Mouse (Mus musculus): Measurements from ENCODE around the gene Mrtfb.

Mrtfb gene

DNA sequence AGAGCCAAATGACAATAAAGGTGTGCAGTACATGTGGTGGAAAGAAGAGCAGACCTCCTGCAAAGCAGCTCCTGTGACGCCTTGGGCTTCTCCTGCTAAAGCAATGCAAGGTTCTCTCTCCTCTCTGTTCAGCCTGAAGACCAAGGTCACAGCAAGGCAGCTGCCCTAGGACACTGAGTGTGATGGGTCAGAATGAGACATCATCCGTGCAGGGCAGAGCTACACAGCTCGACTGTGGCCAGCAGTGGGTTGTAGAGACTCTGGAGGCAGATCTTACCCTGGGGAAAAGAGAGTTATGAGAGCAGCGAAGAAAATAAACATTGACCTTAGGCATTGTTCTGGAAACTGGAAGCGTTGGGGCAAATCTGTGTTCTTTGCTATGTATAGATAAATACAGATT is 98.2 kb downstream of the Mrtfb start:
- no peak for DNase-seq

DNA sequence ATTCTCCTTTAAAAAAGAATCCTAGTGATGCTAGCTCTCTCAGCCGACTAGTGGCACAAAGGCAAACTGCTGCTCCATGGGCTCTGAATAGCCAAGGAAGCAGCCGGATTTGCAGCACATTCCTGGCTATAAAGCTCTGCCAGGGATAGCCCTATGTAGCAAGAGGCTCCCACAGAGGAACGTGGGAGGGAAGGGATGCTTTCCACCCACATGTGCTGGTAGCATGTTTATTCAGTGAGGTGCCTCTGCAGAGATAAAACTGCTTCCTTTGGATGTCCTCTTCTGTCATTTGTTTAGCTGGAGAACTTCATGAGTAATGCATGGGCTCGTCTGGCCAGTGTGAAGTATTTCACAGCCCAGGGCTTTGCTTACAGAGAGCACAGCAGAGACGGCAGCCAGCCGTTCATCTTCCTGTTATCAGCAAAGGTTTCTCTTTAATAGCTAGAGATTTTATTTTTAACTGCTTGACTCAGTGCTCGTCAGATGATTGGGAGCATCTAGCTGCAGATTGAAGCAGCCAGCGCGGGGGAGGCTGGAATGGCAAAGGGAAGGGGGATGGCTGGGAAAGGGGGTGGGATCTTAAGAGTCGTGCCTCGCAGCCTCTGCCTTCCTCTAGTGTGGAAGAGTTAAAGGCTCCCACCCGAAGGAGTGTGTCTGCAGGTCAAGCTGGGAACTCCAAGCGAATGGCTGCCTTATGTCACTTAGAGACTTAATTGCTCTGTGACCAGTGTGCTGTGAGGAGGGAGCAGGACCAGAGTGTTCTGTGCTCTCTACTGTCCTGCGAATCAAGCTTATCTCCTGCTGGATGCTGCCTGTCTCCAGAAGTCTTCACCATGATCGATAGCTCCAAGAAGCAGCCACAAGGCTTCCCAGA is 101.8 kb downstream of the Mrtfb start:
- peak; percentile 69 to 75 for DNase-seq

DNA sequence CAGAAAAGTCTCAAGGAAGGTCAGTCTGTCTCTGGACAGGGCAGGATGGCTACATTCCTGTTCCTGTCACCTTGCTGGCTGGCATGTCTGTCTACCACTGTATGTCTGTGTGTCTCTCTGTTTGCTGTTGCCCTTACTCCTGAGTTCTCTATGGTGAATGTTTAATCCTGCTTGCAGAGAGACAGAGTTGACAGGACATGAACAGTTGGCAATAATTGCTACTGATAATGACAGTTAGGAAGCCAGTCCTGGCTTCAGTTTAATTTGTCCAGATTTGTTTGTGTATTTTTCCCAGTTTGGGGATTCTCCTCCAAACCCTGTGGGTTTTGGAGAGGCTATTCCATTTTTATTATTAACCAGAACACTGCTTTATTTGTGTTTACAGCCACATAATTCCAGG is 102.5 kb downstream of the Mrtfb start:
- DNase-seq, result no peak

DNA sequence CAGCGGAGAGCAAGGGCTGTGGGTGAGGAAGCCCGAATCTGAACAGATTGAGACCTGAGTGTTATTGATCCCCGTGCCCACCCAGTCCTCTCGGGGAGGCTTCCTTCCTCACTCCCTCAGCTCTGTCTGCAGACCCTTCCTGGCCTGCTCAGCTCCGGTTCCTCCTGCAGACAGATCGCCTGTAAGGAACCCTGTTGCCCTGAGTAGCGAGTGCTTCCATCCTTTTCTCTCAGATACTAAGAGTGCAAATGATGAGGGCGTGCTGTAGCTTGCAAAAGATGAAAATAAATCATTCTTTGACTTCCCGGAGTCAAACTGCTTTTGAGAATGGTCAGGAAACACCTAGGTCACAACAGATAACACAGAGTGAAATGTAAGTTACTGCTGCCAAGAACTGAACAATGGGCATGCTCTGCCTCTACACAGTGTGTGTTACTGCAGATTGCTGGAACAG is 103.2 kb downstream of the Mrtfb start:
- DNase-seq, result peak in 1 of 2 experiments; percentile 51

DNA sequence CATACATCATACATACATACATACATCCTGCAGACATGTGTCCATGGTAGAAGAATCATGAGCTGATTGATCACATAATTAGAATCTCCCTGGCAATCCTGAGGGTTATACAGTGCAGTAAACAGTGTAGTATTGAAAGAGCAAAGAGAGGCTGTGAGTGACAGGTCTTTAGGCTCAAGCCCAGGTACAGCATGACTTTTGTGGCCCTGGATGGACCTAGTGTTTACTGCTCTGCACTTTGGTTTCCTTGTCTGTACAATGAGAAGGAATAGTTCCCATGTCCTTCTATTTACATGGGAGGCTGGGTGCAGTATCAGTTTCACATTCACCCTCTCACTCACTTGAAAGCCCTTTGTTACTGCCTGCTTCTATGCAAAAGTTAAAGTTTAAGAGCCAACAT is 103.9 kb downstream of the Mrtfb start:
- no peak for DNase-seq

DNA sequence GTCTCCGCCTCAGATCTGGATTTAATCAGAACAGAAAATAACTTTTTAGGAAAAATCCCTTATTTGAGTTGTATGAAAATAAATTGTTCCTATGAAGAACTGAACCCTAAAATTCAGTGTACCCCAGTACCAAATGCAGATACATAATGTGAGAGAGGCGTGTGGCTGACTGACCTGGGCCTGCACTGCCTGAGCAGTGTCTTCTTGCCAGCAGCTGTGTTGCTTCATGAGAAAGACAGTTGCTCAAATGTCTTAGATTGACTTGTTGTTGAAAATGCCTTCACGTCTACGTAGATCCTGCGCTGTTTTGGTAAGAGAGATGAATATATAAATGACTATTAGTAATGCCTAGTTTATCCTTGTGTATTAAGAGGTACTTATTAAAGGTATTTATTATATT is 104.6 kb downstream of the Mrtfb start:
- no peak for DNase-seq

DNA sequence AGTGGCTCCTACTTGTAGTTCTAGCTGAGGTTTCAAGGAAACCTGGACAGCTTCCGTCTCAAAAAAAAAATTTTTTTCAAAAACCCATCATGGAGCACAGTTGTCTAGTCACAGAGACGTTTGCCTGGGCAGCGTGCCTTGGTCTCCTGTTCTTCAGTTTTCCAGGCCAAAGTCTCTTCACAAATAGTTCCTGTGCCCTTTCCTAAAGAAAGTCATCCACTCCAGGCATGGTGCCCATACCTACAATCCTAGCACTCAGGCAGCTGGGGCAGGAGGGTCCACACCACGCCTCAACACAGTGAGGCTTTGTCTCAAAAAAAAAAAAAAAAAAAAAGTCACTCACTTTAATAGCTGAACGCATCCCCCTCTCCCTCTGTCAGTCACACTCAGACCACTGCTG is 106.9 kb downstream of the Mrtfb start:
- no peak for DNase-seq

DNA sequence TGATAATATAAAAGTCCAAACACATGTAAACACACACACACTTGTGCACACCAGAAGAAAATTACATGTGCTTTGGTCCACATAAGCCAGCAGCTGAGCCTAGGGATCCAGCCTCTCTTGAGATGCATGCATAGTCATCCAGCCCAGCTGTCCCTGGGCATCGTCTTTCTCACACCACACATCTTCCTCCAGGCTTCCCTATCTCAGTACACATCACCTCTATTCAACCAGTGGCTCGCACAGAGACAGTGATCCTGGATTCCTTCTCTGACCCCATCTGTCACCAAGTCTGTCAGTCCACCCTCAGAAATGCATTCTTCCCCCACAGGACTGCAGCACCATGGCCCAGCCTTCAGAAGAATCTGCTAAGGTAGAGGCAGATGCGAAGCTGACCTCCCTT is 107.9 kb downstream of the Mrtfb start:
- DNase-seq, result no peak

DNA sequence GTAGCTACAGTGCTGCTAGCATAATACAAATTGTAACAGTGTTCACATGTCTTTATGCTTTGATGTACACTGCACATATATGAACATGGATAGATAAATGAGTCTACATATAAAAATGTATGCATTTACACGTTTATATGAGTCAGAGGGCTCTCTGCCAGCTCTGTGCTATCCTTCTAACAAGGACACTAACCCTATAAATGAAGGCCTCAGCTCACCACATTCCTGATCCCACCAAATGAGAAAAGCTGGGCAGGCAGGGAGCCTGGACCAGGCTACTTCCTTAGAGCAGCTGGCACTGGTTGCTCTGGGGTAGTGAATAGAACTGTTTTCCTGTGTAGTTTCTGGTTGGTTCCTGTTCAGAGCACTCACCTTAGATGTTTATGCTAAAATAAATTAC is 110.0 kb downstream of the Mrtfb start:
- no peak for DNase-seq

DNA sequence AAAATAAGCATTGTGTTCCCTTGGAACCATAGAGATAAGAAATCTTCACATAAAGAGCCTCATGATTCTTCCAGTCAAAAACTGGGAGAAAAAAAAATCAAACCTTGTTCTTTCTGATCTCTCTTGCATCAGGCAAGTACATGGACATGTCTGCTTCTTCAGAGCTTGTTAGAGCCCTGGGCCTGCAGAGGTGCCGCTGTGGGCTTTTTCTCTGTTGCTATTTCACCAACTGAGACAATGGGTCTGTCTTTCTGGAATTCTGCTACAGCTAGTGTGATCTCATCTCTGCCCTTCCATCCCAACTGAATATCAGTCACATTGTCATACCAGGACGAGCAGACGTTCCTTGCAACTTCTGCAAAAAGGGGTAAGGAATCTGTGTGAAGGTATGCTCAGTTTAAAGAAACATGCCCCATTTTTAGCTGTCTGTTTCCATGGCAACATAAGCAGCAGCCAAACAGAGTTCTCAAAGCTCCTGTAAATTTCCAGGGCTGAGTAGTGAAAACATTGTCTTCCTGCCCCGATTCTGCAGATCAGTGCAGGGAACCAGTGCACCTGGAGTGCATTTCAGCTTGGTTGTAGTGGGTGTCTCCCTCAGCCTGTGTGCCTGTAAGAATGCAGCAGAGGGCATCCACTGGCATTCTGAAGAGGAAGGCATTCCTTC is 110.7 kb downstream of the Mrtfb start:
- peak in 1 of 2 experiments; percentile 14 for DNase-seq

DNA sequence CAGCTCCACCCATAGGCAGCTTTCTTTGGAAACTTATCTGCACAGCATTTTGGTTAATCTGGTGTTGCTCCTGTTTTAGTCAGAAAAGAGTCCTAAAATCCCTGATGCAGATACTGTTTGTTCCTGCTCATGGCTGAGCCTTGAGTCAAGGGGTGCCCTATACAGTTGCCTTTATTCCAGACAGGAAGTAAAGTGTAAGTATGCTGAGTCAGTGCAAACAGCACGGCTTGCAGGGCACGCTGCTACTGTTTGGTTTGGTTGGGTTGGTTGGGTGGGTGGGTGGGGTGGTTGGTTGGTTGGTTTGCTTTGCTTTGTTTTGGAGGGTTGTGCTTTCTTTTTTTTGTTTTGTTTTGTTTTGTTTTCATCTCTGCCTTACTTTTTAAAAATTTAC is 111.2 kb downstream of the Mrtfb start:
- DNase-seq, result peak in 1 of 2 experiments; percentile 22

DNA sequence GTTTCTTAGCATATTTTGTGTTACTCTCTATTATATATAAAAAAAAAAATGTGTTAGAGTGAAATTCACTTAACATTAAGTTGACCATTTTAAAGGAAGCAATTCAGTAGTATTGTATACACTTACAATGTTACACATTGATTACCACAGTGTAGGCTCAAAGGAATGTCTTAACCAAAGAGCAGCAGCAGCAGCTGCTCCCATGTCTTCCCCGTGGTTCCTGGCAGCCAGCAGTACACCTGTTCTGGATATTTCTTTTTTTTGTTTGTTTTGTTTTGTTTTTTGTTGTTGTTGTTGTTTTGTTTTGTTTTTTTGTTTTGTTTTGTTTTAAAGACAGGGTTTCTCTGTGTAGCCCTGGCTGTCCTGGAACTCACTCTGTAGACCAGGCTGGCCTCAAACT is 112.4 kb downstream of the Mrtfb start:
- no peak for DNase-seq

DNA sequence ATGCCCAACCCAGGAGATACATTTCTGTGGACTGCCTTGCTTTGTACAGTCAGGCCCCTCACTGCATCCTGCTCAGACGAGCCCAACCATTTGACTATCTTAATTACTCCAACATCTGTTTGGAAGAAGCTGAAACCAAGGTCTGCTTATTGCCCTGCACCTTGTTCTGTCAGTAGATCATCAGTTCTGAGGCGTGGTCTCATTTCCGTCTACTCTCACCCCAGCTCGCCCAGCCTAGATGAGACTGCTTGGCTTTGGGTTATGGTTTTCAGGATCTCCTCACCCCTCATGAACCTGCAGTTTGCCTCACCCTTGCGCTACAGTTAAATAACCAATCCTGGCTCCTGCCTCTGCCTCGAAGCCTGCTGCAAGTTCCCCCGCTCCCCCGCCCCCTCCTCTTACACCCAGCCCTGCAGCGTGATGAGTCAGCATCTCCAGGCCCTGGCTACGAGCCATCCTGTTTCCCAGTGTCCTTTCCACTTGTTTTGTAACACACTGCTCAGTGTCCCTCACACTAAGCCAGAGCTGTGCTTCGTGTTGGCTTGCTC is 115.5 kb downstream of the Mrtfb start:
- DNase-seq, result peak; percentile 81 to 85

DNA sequence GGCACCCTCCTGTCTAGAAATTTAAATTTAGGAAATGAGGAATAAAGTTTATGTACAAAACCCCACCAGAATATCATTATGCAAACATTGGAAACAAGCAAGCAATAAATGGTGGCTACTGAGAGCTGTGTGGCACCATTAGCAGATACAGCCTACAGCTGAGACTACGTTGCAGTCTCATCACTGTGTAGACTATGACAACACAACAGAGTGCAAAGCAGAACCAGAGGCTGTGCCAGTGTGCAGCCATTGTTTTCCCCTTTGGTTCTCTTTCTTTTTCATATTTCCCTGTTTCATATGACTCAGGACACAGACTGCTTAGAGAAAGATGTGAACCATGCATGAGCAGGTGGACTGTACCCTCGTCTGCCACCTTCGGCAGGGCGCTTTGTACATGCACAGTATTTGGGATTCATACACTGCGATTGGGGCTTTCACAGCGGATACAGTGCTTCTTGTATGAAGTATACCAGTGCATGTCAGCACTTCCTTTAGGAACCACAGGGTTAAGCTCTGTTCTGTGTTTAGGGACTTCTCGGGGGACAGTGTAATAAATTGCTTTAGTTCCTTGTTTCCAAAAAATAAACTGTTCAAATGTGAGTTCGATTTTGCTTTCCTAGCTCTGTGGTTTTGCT is 116.7 kb downstream of the Mrtfb start:
- no peak for DNase-seq

DNA sequence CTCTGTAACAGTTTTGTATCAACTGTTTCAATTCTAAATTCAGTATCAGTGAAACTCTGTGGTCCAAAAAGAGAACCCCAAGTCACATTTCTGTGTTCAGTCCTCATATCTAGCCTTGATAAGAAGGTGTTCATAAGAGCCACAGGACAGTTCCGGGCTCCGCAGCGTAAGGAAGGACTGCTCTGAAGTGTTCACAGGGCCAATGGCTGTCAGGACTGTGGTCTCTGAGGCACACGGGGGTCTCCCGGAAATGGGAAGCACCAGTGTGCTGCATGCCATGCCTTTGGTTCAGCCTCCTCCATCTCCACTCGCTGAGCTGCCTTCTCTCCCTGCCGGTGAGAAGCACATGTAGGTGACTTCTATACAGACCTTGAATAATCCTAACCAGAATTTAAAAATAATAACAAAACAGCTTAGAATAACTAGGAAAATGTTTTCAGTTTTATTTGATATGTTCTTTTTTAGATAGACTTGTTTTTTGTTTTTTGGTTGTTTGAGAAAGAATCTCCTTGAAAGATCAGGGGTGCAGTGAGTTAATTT is 120.7 kb downstream of the Mrtfb start:
- DNase-seq, result no peak

DNA sequence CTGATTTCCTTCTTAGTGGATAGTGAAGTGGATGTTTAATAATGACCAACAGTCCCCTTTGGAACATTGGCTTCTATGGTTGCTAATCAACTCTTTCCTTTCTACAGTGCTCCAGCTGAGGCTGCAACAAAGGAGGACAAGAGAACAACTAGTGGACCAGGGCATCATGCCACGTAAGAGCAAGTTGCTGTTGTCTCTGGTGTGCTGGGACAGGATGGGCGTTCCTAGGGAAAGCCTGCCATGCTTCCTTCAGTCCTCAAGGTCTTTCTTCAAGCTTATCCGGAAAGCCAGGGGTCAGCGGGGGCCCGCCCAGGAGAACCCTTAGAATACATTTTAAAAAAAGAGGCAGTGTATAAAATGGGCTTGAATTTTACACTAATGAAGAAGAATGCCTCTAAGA is 121.9 kb downstream of the Mrtfb start:
- DNase-seq, result peak; percentile 72 to 78

DNA sequence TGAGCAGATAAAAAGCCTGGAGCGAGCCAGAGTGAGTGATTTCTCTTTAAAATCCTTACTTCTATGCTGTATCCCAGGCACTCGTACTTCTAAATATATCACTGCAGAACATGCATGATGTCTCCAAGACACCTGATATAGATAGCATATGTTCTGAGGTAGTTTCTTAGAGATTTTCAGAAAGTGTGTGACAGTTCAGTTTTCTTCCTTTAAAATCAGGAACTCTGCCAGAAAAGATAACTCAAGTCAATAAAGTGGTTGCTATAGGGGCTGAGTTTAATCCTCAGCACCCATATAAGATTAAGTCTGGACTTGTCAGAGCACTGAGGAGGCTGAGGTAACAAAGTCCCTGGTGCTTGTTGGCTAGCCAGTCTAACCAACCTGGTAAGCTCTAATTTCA is 123.6 kb downstream of the Mrtfb start:
- no peak for DNase-seq

DNA sequence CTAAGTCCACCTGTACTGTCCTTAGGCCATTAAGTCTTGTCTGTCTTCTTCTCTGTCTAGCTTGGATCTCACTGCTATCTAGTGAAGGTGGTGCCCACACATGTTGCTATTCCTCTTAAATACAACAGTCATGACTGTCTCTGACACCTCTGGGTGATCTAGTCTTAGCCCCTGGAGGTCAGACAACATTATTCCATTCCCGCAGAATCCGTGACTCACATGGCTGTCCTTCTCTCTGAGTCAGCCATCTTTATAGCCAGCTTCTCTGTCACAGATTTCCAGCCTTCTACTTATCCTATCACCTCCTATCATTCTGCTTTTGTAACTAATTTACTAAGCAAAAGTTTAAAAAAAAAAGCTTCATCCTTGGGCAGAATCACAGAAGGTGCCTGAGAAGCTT is 125.5 kb downstream of the Mrtfb start:
- DNase-seq, result no peak

DNA sequence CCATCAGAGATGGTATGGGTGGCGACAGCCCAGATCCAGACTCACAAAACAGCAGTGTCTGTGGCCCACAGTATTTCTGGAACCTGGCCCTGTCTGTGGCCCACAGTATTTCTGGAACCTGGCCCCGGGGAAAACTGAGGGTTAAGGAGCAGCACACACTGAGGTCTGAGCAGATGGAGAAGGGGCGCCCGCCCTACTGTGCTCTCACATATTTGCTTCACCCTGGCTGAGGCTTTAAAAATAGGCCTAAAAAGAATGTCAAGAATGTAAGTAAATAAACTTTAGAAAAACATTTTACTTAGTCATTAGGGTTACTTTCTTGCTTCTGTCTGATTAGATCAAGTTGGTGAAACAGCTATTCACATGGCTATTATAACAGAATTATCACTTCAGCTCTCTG is 131.0 kb downstream of the Mrtfb start:
- no peak for DNase-seq

DNA sequence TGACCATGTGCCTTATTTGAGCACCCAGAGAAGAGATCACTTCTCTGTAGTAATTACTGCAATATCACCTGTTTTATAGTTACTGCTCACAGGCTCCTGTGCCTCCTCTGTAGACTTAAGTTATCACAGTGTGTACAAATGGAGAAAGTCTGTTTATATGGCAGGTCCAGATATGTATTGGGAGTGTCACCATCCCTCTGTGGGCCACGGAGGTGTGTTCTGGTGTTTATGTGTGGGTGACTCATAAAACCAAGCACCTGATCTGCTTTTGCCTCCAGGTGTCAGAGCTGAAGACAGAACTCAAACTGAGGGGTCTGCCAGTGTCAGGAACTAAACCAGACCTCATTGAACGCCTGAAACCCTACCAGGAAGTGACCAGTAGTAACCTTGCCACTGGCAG is 144.1 kb downstream of the Mrtfb start:
- no peak for DNase-seq

DNA sequence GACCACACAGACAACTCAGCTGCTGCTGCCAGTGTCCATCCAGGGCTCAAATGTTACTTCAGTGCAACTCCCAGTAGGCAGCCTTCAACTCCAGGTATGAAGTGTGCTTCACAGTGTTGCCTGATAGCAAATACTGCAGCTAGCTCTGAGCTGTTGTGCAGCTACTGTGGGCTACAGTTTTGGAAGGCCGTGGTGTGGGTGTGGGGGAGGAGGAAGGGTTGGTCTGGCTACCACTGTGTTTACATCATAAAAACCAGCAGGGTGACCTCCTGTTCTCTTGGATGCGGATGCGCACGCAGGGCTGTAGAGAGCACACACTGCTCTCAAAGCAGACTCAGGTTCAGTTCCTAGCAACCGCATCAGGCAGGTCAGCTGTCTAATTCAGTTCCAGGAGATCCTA is 145.3 kb downstream of the Mrtfb start:
- DNase-seq, result no peak

DNA sequence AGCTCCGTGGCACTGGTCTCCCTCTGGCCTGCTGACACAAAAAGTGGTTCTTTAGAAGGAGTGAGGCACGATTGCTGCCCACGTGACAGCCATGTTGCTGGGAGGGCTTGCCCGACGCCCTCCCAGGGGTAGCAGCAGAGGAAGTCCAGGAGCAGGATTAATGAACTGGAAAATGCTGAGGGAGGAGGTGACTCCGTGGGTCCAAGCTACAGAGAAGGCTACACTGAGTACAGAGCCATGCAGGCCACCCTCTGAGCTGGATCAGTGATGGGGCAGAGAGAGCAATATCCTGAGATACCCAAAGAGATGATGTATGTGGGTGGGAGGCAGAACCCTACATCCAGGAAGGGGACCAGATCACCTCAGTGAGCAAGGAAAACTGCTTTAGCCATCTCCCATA is 148.4 kb downstream of the Mrtfb start:
- DNase-seq, result no peak

DNA sequence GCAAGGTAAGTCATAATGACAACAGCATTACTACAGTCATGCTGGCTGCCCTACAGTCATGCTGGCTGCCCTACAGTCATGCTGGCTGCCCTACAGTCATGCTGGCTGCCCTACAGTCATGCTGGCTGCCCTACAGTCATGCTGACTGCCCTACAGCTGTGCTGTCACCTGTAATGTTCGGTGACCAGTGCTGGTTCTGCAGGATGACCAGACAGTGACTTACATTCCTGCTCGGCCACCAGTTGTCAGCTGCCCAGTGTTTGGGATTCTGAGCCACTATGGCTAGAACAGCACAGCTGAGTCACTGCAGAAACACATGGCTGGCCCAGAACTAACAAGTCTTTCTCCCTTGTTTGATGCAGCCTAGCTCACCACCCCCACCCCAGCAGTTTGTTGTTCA is 149.1 kb downstream of the Mrtfb start:
- DNase-seq, result no peak
